Mouse (Mus musculus): Measurements from ENCODE around the gene Bcl11b. TPM values are rescaled to one million over a fixed set of nuclear protein-coding genes. Genes with fewer than 3 reads are reported as not detected.

Gene Bcl11b
- polyA plus RNA-seq, 1 experiment = 27.2 TPM

DNA sequence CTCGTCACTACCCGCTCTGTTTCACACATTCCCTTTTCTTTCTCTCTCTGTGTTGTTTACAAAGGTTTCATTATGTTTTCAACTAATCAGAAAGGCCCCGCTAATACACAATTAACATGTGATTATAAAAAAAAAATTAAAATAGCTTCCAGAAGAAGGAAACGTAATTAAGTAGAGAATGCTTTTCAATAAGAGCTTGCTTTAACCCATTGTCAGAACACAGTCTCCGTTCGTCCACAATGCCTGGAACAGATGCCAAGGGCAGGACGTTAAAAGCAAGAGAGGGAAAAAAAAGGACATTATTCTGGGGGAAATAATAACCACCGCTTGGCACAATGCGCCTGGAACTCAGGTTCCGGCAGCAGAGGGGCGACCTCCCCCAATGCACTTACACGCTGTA, 71.3 kb downstream of the Bcl11b start:
- H3K4me1 ChIP-seq (ENCODE audit: control insufficient read depth, insufficient read depth, low read length) = peaks cover 13% of the 10 kb centered on the region
- H3K4me3 ChIP-seq (ENCODE audit: insufficient read depth, low read length) = no peak overlapping the region
- TF ChIP-seq CTCF (IDR thresholded peaks at IDR 0.05; ENCODE audit: extremely low read depth, insufficient read depth, low read length) = no peak
- TF ChIP-seq POLR2A (IDR thresholded peaks at IDR 0.05; ENCODE audit: extremely low read depth, insufficient read depth, low read length) = no peak
- 0 out of 2 replicates have a peak overlapping the region, but pooled peaks have one; percentile 24 for H3K27ac ChIP-seq (ENCODE audit: insufficient read depth, low read length)

DNA sequence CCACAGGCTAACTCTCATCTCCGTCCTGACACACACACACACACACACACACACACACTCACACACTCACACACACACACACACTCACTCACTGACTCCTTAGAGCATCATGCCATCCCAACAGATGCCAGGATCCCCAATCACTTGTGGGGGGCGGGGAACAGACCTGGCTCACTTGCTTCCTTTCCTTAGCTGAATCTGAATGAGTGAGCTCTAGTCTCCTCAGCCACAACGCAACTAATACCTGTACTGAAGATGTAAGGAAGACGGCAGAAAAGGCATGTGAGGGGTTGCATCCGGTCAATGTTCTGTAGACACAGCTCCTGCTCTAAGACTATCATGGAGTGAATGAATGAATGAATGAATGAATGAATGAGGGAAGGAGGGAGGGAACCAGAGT, 71.9 kb downstream of the Bcl11b start:
- Histone ChIP-seq H3K27ac (ENCODE audit: insufficient read depth, low read length) (peak overlapping the region; percentile 24; the same call in 1 of the 2 replicates), H3K4me3 (ENCODE audit: insufficient read depth, low read length) (no peak overlapping the region), H3K4me1 (ENCODE audit: control insufficient read depth, insufficient read depth, low read length) (peaks cover 13% of the 10 kb centered on the region)
- TF ChIP-seq CTCF (IDR thresholded peaks at IDR 0.05; ENCODE audit: extremely low read depth, insufficient read depth, low read length) = no peak
- TF ChIP-seq POLR2A (IDR thresholded peaks at IDR 0.05; ENCODE audit: extremely low read depth, insufficient read depth, low read length) = no peak

DNA sequence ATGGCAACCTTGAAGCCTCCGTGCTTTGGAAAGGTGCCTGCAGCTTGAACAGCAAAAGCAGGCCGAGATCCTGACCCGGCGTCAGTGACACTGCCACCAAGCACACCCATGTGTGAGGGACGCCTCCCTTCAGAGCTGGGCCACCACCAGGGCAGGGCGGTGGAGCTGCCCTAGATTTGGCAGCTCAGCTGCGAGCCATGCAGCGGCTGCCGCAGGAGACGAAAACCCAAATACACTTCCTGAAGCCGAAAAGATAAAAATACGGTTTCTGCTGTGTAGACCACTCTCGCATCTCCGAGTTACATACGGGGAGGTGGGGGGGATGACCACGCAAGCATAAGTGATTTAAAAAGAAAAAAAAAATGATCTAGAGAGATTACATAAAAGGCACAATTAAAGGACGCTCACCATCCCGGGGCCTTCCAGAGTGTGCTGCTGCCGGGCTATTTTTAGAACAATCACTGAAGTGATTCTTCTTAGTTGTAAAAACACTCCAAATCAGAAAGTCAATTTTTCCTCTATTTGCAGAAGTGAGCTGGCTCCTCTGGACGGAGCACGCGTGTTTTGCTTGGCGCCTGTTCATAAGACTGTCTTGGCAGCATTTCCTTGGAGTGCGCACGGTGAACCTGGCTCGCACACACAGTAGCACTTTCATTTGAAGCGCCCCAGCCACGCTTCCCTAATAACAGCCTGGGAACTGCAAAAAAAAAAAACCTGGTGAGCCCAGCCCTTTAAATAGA, 72.6 kb downstream of the Bcl11b start:
- no peak for TF ChIP-seq POLR2A (IDR thresholded peaks at IDR 0.05; ENCODE audit: extremely low read depth, insufficient read depth, low read length)
- TF ChIP-seq CTCF (IDR thresholded peaks at IDR 0.05; ENCODE audit: extremely low read depth, insufficient read depth, low read length) = no peak
- H3K27ac ChIP-seq (ENCODE audit: insufficient read depth, low read length) = peak overlapping the region; percentile 72
- H3K4me1 ChIP-seq (ENCODE audit: control insufficient read depth, insufficient read depth, low read length) = peaks cover 13% of the 10 kb centered on the region
- H3K4me3 ChIP-seq (ENCODE audit: insufficient read depth, low read length) = peak overlapping the region; percentile 14

DNA sequence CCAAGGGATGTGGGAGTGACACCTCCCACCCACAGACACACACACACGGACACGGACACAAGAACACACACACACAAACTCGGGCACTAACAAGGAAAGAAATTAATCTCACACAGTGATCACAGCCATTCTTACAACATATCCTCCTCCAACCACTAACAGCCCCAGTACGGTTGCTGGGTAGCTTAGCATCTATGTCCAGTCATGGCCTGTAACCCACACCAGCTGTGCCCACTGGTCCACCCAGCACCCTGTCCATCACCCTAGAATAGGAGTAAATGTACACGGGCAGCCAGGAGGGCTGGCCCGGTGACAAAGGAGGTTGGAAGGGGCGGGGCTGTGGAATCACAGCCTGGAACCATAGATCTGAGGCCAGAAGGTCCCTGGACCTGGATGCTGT, 74.5 kb downstream of the Bcl11b start:
- TF ChIP-seq CTCF (IDR thresholded peaks at IDR 0.05; ENCODE audit: extremely low read depth, insufficient read depth, low read length) (no peak), POLR2A (IDR thresholded peaks at IDR 0.05; ENCODE audit: extremely low read depth, insufficient read depth, low read length) (no peak)
- H3K4me1 ChIP-seq (ENCODE audit: control insufficient read depth, insufficient read depth, low read length) = peaks cover 7% of the 10 kb centered on the region
- H3K27ac ChIP-seq (ENCODE audit: insufficient read depth, low read length) = peak overlapping the region; percentile 58; the same call in 1 of the 2 replicates
- no peak overlapping the region for H3K4me3 ChIP-seq (ENCODE audit: insufficient read depth, low read length)

DNA sequence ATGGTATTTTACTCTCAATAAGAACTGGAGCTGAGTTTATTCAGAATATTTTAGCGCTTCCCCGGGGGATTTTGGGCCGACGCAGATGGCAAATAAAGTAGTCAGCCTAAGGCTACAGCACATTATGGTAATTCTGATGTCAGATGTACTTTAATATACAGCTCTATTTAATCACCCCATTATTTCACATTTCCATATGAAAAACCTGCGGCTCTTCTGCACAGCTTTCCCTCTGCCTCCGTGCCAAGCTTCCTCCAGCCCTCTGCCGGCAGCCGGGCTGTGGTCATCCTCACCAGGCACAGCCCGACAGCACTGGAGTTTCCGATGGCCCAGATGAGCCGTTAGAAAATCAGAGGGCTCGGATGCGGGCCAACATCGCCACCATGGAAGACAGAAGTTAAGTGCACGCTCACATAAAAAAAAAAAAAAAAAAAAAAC, 74.9 kb downstream of the Bcl11b start:
- TF ChIP-seq CTCF (IDR thresholded peaks at IDR 0.05; ENCODE audit: extremely low read depth, insufficient read depth, low read length) (no peak), POLR2A (IDR thresholded peaks at IDR 0.05; ENCODE audit: extremely low read depth, insufficient read depth, low read length) (no peak)
- H3K27ac ChIP-seq (ENCODE audit: insufficient read depth, low read length) = peak overlapping the region; percentile 58; the same call in 1 of the 2 replicates
- no peak overlapping the region for H3K4me3 ChIP-seq (ENCODE audit: insufficient read depth, low read length)
- peaks cover 7% of the 10 kb centered on the region for H3K4me1 ChIP-seq (ENCODE audit: control insufficient read depth, insufficient read depth, low read length)

DNA sequence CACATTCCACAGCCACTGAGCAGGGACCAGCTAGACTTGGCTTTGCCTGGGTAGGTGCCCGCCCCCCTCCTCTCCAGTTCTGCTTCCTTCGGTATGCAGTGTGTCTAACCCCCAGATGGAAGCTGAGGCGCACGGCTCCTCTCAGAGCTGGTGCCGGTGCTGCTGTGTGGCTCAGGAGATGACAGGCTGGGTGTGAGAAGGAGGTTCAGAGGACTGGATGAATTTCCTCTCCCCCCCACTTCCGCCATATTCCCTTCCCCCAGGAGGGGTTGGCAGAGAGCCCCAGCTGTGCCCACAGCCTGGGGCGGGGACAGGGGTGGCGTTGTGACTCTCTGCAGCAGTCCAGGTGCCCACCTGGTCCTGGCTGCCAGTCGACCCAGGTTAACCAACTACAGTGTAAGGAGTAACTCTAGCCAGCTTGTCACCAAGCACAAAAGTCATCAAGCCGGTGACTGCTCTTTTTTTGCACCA, 75.4 kb downstream of the Bcl11b start:
- peaks cover 7% of the 10 kb centered on the region for H3K4me1 ChIP-seq (ENCODE audit: control insufficient read depth, insufficient read depth, low read length)
- 0 out of 2 replicates have a peak overlapping the region, but pooled peaks have one; percentile 2 for H3K4me3 ChIP-seq (ENCODE audit: insufficient read depth, low read length)
- no peak for TF ChIP-seq CTCF (IDR thresholded peaks at IDR 0.05; ENCODE audit: extremely low read depth, insufficient read depth, low read length)
- no peak for TF ChIP-seq POLR2A (IDR thresholded peaks at IDR 0.05; ENCODE audit: extremely low read depth, insufficient read depth, low read length)
- 0 out of 2 replicates have a peak overlapping the region, but pooled peaks have one; percentile 58 for H3K27ac ChIP-seq (ENCODE audit: insufficient read depth, low read length)

DNA sequence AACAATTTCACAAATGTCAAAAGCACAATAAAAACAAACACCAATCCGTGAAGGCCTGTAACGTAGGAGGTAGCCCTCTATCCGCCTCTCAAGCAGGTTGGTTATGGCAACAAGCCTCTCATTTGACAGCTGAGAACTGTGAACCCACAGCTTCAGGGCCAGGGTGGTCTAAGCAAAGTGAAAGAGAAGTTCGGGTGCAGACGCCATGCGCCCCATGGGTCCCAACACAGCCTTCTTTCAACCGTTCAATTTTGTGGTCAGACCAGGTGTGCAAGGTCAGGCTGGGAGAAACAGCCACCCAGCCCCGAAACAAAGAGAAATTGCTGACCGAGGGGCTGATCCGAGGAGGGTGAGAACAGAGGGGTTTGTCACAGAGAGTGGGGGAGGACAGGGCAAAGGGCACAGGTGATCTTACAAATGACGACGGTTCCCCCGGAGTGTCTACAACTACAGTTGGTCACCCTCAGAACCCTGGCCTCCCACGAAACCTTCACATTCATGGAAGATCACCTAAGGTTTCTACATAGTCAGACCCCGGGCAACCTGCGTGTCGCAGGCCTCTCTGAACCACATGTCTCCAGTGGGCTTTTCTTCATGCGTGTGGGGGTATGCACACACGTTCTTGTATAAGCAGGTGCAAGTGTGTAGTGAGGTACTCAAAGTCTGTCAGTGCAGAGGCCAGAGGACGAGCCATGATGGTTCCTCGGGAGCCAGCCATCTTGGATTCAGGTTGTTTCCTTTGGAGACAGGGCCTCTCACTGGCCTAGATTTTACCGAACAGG, 77.1 kb downstream of the Bcl11b start:
- no peak for TF ChIP-seq POLR2A (IDR thresholded peaks at IDR 0.05; ENCODE audit: extremely low read depth, insufficient read depth, low read length)
- no peak for TF ChIP-seq CTCF (IDR thresholded peaks at IDR 0.05; ENCODE audit: extremely low read depth, insufficient read depth, low read length)
- Histone ChIP-seq H3K4me1 (ENCODE audit: control insufficient read depth, insufficient read depth, low read length) (peaks cover 10% of the 10 kb centered on the region), H3K27ac (ENCODE audit: insufficient read depth, low read length) (no peak overlapping the region)

DNA sequence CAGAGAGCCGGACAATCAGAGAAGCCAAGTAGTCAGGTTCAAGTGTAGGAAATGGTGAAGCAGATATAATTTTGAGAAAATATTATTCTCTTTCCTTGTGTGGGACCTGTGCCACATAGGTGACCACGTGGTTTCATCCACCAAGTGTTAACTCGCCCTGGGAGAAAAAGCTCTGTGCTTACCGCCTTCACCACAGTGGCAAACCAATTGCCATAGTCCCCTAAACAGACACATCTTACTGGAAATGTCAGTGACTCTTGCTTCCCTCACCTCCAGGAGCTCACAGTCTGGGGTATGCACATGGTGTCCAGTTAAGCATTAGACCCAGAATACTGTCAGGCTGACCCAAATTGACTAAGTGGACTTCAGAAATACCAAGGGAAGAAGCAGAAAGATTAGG, 78.7 kb downstream of the Bcl11b start:
- H3K4me1 ChIP-seq (ENCODE audit: control insufficient read depth, insufficient read depth, low read length) = peaks cover 8% of the 10 kb centered on the region
- TF ChIP-seq CTCF (IDR thresholded peaks at IDR 0.05; ENCODE audit: extremely low read depth, insufficient read depth, low read length) = no peak
- TF ChIP-seq POLR2A (IDR thresholded peaks at IDR 0.05; ENCODE audit: extremely low read depth, insufficient read depth, low read length) = no peak
- no peak overlapping the region for H3K27ac ChIP-seq (ENCODE audit: insufficient read depth, low read length)

More for the DNA sequence above, 77.1 kb downstream of the Bcl11b start:
- H3K4me3 ChIP-seq (ENCODE audit: insufficient read depth, low read length) = no peak overlapping the region

DNA sequence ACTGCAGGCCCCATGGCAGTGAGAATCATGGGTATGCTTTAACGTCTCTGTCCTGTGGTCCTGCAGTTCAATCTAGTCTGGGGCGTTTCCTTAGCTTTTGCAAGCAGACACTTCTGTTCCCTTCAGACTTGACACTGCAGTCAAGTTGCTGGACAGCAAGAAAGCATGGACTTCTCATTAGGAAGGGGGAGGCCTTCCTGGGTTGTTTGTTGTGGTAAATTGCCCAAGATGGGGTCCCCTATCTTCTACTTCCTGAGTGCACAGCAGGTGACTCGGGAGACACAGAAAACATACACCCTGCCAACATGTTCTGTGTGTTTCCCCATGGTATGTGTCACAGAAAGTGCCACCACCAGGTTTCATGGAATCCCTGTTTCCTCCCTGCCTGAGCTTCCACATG, 79.4 kb downstream of the Bcl11b start:
- no peak overlapping the region for H3K27ac ChIP-seq (ENCODE audit: insufficient read depth, low read length)
- H3K4me1 ChIP-seq (ENCODE audit: control insufficient read depth, insufficient read depth, low read length) = peaks cover 8% of the 10 kb centered on the region
- TF ChIP-seq CTCF (IDR thresholded peaks at IDR 0.05; ENCODE audit: extremely low read depth, insufficient read depth, low read length) (no peak), POLR2A (IDR thresholded peaks at IDR 0.05; ENCODE audit: extremely low read depth, insufficient read depth, low read length) (no peak)
- no peak overlapping the region for H3K4me3 ChIP-seq (ENCODE audit: insufficient read depth, low read length)

More for the DNA sequence above, 78.7 kb downstream of the Bcl11b start:
- no peak overlapping the region for H3K4me3 ChIP-seq (ENCODE audit: insufficient read depth, low read length)
